Mouse (Mus musculus) 3T3-L1 (cell line): ENCODE measurements around the gene Pacsin1.
A peak's percentile ranks its signal among the peaks of the same experiment; 100 is the strongest.

ENCODE experiments used
- DNase-seq: peaks from one replicate; pipeline ENCODE4 v3.0.0-alpha.2; 2015; ENCODE audit warnings: low read depth, low spot score

Gene Pacsin1

DNA sequence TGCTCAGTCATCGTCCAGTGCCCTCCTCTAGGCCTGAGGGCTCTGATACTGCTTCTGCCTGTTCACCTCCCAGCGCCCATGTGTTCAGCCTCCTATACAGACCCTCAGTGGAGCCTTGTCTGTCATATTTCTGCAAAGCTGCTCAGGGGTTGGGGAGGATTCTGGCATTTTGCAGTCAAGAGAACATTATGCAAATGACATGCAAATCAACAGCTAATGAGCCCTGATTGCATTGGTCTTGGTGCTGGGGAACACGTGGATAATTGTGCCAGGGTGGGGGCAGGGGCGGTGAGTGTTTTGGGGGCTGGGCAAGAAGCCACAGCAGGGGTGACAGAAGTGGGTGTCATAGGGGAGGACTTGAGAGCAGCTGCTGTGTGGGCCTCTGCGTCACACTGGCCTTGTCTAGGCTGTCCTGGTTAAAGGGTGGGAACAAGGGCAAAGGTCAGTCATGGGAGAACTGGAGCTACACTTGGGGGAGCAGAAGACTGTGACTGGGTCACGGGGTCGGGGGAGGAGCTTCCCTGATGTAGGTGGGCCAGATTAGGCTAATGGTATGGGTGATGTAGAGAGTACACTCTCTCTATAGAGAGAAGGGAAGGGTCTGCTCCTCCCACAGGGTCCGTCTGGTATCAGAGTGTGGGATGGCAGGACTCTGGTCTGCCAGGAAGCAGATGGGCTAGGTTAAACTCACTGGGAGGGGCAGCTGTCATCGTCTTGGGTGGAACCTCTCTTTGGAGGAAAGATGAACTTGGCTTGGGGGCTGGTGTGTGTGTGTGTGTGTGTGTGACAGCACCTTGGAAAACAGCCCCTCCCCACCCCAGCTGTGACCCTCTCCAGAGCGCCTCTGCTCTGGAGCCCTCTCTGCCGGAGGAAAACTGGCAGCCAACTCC is 23.9 kb downstream of the Pacsin1 start:
- no peak for DNase-seq

- DNase-seq = no peak
Measured at GRCm38 (mm10) chr17:27684886-27685549, 29.7 kb downstream of the Pacsin1 start.

DNA sequence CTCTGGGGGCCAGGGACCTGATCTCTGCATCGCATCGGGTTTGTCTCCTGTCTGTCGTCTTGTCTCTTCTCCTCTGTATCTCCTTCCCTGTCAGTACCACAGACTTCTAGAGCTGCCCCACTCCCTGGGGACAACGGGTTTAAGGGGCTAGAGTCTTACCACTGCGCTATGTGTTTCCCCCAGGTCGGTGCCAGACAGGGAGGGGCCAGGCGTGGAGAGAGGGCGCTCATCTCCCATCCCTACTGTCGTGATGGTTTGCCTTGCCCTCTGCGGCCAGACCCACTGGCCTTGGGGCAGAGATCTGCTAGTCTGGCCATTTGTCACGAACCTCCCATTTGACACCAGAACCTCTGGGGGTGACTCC is 30.2 kb downstream of the Pacsin1 start:
- no peak for DNase-seq

GRCm38 (mm10) chr17:27686395-27686794 is 31.1 kb downstream of the Pacsin1 start:
- no peak for DNase-seq

- DNase-seq = no peak
Measured at GRCm38 (mm10) chr17:27690993-27691693, 35.8 kb downstream of the Pacsin1 start.

GRCm38 (mm10) chr17:27699641-27700244 is 44.4 kb downstream of the Pacsin1 start:
- DNase-seq = no peak

- DNase-seq = no peak
Measured at GRCm38 (mm10) chr17:27700812-27701211, 45.5 kb downstream of the Pacsin1 start.

DNA sequence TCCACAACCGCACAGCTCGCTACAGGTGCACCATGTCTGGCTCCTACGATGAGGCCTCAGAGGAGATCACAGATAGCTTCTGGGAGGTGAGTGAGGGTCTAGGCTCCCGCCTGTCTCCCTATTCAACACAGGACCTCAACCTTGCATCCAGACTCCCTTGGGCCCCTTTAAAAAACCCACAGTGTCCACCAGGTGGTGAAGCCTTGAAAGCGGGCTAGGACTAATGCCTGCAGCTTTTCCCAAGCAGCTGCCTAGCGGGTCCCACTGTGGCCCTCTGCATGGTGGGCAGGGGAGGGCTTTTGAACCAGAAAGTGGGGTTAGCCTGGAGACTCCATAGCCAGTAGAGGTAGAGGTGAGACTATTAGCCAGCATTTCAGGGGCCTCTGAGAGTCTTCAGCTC is 46.5 kb downstream of the Pacsin1 start:
- no peak for DNase-seq

DNA sequence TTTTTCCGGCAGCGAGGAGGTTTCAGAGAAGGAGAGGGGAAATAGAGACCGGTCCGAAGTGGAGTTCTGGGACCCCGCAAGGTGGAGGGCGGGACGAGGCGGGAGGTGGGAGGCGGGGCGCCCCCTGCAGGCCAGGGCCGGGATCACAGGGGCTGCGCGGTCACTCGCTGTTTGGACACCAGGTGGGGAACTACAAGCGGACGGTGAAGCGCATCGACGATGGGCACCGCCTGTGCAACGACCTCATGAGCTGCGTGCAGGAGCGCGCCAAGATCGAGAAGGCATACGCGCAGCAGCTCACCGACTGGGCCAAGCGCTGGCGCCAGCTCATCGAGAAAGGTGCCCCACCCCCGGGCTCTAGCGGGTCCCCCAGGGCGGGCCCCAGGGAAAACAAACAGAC is 47.2 kb downstream of the Pacsin1 start:
- peak; percentile 10 for DNase-seq

- DNase-seq = peak; percentile 68
Measured at GRCm38 (mm10) chr17:27703961-27704621, 48.8 kb downstream of the Pacsin1 start.

DNA sequence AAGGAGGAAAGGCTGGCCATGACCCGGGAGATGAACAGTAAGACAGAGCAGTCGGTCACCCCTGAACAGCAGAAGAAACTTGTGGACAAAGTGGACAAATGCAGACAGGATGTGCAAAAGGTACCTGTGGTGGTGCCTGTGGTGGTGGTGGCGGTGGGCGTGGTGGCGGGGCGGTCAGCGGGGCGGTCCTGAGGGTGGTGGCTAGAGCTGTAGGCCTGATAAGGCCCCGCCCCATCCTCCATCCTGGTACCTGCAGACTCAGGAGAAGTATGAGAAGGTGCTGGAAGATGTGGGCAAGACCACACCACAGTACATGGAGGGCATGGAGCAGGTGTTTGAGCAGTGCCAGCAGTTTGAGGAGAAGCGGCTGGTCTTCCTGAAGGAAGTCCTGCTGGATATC is 50.4 kb downstream of the Pacsin1 start:
- DNase-seq = no peak

- DNase-seq = no peak
Measured at GRCm38 (mm10) chr17:27707954-27708661, 52.8 kb downstream of the Pacsin1 start.

DNA sequence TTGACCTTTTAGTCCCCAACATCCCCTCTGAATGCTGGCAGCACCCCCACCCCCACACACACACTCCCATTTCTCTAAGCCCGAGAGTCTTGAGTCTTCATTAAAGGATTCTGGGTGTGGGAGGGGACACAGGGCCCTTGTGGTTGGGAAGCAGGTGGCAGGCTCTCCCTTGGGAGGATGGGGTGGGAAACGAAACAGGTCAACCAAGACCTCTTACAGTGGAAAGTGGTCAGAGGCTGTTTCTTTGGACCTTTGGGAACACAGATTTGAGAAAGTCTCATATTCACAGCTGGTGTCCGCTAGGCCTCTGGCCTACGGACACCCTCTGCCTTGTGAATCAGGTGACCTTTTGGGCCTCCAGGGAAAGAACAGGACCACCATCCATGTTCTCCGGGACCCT is 54.3 kb downstream of the Pacsin1 start:
- no peak for DNase-seq

DNA sequence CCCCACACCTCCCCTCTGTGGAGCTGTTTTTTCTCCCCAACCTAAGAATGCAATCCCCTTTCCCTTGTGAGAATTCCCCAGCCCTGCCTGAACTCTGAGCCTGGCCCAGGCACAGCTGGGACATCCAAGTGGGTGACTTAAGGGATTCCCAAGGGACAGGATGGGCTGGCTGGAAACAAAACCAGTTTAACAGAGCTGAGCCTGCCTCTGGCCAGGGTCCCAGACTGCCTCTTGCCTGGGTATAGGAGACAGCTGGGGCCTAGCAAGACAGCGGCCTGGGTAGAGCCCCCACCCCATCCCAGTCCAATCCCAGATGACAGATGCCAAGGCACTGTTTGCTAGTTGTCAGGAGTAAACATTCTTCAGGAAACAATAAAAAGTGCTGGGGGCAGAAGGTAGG is 57.5 kb downstream of the Pacsin1 start:
- no peak for DNase-seq

DNA sequence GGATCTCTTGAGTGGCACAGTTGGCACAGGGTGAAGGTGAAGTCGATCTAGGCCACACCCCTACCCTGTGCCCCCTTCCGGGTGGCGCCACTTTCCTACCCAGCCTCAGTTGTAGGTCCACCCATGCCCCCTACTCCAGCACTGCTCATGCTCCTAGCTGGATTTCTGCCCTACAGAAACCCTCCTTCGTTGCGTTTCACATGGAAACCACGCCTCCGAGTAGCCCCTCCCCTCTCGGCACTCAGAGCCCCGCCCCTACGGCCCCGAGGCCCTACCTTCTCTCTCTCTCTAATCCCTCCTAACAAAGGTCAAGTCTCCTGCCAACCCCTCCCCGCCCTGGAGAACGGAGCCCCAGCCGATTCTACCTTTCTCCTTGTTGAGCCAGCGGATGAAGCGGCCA is 61.5 kb downstream of the Pacsin1 start:
- DNase-seq = no peak

DNA sequence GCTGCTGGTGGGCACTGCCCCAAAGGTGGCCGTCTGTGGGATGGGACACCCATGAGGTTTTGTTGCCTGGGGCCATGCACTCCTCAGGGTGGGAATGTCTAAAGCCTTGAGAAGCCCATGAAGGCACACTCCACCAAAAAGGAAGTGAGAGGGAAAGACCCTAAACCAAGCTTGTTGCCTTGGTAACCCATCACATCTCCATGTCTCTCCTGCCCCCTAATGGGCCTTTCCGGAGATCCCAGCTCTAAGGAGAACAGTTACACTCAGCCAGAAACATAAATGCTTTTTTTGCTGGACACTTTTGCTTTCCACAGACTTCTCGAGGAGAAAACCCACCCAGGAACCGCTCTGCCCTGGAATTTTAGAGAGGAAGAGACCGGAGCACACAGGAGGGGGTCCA is 62.9 kb downstream of the Pacsin1 start:
- no peak for DNase-seq

DNA sequence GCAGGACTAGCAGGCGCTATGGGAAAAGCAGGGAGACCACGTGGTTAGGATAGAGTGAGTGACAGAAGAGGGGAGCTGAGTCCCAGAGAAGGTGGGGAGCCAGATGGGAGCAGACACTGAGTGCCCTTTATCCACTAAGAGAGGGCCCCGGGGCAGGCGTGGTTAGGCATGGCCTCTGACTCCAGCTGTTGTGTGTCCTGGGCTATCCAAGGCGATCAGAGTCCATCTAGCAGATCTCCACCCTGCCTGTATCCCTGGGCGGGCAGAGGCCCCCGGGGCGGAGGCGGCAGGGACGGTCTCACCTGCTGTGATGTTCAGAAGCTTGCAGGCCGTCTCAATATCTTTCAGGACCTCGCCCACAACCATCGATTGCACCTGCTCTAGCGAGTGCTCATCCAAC is 64.4 kb downstream of the Pacsin1 start:
- DNase-seq = no peak

DNA sequence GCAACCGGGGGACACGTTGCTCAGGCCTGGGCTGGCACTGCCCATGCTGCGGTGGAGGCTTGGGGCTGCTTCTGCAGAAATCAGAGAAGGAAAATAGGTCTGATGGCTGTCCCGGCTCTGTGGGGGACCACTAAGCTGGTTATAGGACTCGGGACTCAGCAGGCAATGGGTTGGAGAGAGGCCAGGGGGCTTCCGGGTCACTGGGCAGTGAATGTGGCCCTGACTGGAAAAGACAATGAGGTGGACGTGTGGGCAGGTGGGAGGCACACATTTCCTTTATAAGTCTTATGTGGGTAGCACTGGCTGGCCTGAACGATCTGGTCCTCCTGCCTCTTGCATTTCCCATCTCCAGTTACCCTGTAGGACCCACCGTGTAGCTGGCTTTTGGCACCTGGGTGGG is 65.0 kb downstream of the Pacsin1 start:
- no peak for DNase-seq

- DNase-seq = no peak
Measured at GRCm38 (mm10) chr17:27721125-27721664, 65.9 kb downstream of the Pacsin1 start.

DNA sequence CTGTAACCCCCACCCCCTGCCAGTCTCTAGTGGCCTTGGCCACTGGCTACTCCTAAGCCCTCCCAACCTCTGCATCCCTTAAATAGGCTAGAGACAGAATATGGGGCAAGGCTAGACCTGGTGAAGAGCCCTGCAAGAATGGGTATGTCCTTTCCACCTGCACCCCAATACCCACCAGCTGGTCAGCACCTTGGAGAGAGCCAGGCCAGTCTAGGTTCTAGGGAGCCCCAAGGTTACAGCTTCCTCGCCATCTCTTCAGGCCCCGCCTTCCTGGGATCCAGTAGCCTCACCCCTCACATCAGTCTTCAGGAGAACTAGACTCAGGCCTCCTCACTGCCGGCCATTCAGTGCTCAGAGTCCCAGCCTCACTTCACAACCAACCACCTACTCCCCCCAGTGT is 69.0 kb downstream of the Pacsin1 start:
- DNase-seq = no peak

DNA sequence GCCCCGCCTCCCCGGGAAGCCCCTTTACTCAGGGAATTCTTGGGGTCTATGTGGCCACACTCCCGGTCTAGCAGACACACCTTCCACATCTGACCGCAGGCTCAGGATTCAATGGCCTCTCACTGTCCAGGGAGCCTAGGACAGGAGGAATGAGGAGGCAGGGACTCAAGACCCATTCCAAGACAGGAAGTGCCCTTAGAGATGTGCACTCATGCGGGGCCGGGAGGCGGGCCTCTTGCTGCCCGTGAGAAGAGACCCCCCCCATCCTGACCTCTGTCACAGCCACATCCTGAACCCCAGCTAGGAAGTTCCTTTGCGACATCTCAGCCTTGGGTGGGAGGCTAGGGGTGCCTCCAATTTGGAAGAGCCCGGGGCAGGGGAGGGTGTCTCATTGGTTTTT is 69.7 kb downstream of the Pacsin1 start:
- DNase-seq = no peak
